Mouse (Mus musculus) heart, embryonic 11.5 days (tissue): Measurements from ENCODE around the gene Echdc3. TPM values are rescaled to one million over a fixed set of nuclear protein-coding genes. Genes with fewer than 3 reads are reported as not detected.

Source experiments
- ATAC-seq: fragments of 200-750 bp; cut with Nextera tagmentation; replicated peaks from 2 replicates; pipeline ENCODE4 v1.8.0; 2017; ENCODE audit warnings: moderate library complexity; ENCODE audit not compliant: insufficient number of reproducible peaks, low FRiP score, low TSS enrichment
- H3K27ac ChIP-seq: fragments of 300-500 bp; sonication (generic); 2 replicates; pipeline ENCODE4 v1.5.1; 2014; ENCODE audit warnings: mild to moderate bottlenecking, low read depth, low read length
- H3K27me3 ChIP-seq: fragments of 300-500 bp; sonication (generic); 2 replicates; pipeline ENCODE4 v1.6.1; 2014; ENCODE audit warnings: mild to moderate bottlenecking, low read length, mixed read lengths; ENCODE audit not compliant: control insufficient read depth, insufficient read depth
- H3K36me3 ChIP-seq: fragments of 300-500 bp; sonication (generic); 2 replicates; pipeline ENCODE4 v1.6.1; 2014; ENCODE audit warnings: mild to moderate bottlenecking, low read length, moderate library complexity, mixed read lengths; ENCODE audit not compliant: control insufficient read depth, insufficient read depth
- H3K4me1 ChIP-seq: fragments of 300-500 bp; sonication (generic); 2 replicates; pipeline ENCODE4 v1.6.1; 2014; ENCODE audit warnings: low read length; ENCODE audit not compliant: control insufficient read depth, insufficient read depth
- H3K4me2 ChIP-seq: fragments of 300-500 bp; sonication (generic); 2 replicates; pipeline ENCODE4 v1.6.1; 2014; ENCODE audit warnings: mild to moderate bottlenecking, moderate library complexity
- H3K4me3 ChIP-seq: fragments of 300-500 bp; sonication (generic); 2 replicates; pipeline ENCODE4 v1.5.1; 2014; ENCODE audit warnings: low read depth, low read length
- H3K9ac ChIP-seq: fragments of 300-500 bp; sonication (generic); 2 replicates; pipeline ENCODE4 v1.6.1; 2014; ENCODE audit warnings: mild to moderate bottlenecking, low read depth, low read length, moderate library complexity
- H3K9me3 ChIP-seq: fragments of 300-500 bp; sonication (generic); replicated peaks from 2 replicates; pipeline ENCODE4 v1.6.1; 2016; ENCODE audit warnings: low read length; ENCODE audit not compliant: control insufficient read depth
- WGBS: fragments of 180-500 bp; shearing (Covaris S2); extraction: QIAGEN DNeasy Blood & Tissue Kit; methylation state at CpG from one replicate; pipeline ENCODE4 v1.1.7; 2014; ENCODE audit not compliant: insufficient replicate concordance; 5-methylcytosine and 5-hydroxymethylcytosine counted together
- polyA plus RNA-seq: library from polyadenylated mRNA; unstranded; fragments of >200 nt; fragmentation: Nextera tagmentation; extraction: Ambion mirVana; gene quantifications from 2 replicates; pipeline ENCODE4 v1.2.1, GENCODE M21; 2014

Gene Echdc3
- polyA plus RNA-seq, 1 experiment from 2014 or later = 8.8 TPM

- no peaks in the 10 kb centered on the region for H3K9me3 ChIP-seq
- H3K4me3 ChIP-seq = no peak overlapping the region
- H3K9ac ChIP-seq = no peak overlapping the region
- no peak overlapping the region for H3K27ac ChIP-seq
- no peaks in the 10 kb centered on the region for H3K27me3 ChIP-seq
- no peaks in the 10 kb centered on the region for H3K36me3 ChIP-seq
- no peak for ATAC-seq
- no peaks in the 10 kb centered on the region for H3K4me1 ChIP-seq
- no peak overlapping the region for H3K4me2 ChIP-seq
- 74% methylated on average over 4 of the region's 4 CpGs for WGBS
These were observed 55.6 kb downstream of the Echdc3 start for GRCm38 (mm10) chr2:6157208-6157607.

- no peaks in the 10 kb centered on the region for H3K9me3 ChIP-seq
- no peak overlapping the region for H3K9ac ChIP-seq
- H3K27ac ChIP-seq = no peak overlapping the region
- H3K27me3 ChIP-seq = no peaks in the 10 kb centered on the region
- H3K36me3 ChIP-seq = no peaks in the 10 kb centered on the region
- no peaks in the 10 kb centered on the region for H3K4me1 ChIP-seq
- ATAC-seq = no peak
- WGBS = 87% methylated on average over 5 of the region's 5 CpGs
- H3K4me3 ChIP-seq = no peak overlapping the region
- no peak overlapping the region for H3K4me2 ChIP-seq
These were observed 63.0 kb downstream of the Echdc3 start for GRCm38 (mm10) chr2:6149801-6150200.

GRCm38 (mm10) chr2:6146901-6147300 lies 65.9 kb downstream of the Echdc3 start:
- no peak for ATAC-seq

GRCm38 (mm10) chr2:6146257-6146656 lies 66.6 kb downstream of the Echdc3 start:
- Histone ChIP-seq H3K27me3 (no peaks in the 10 kb centered on the region), H3K9me3 (no peaks in the 10 kb centered on the region), H3K4me3 (no peak overlapping the region), H3K36me3 (no peaks in the 10 kb centered on the region), H3K4me2 (no peak overlapping the region), H3K9ac (no peak overlapping the region), H3K27ac (no peak overlapping the region), H3K4me1 (no peaks in the 10 kb centered on the region)
- no peak for ATAC-seq
- 78% methylated on average over 4 of the region's 4 CpGs for WGBS

More at GRCm38 (mm10) chr2:6146901-6147300, 65.9 kb downstream of the Echdc3 start:
- Histone ChIP-seq H3K9ac (no peak overlapping the region), H3K9me3 (no peaks in the 10 kb centered on the region), H3K27ac (no peak overlapping the region), H3K4me2 (no peak overlapping the region), H3K4me1 (no peaks in the 10 kb centered on the region), H3K27me3 (no peaks in the 10 kb centered on the region), H3K4me3 (no peak overlapping the region), H3K36me3 (no peaks in the 10 kb centered on the region)
- 73% methylated on average over 7 of the region's 7 CpGs for WGBS

GRCm38 (mm10) chr2:6145611-6146010 lies 67.2 kb downstream of the Echdc3 start:
- Histone ChIP-seq H3K9ac (no peak overlapping the region), H3K4me2 (no peak overlapping the region), H3K4me1 (no peaks in the 10 kb centered on the region), H3K27me3 (no peaks in the 10 kb centered on the region), H3K9me3 (no peaks in the 10 kb centered on the region), H3K4me3 (no peak overlapping the region), H3K27ac (no peak overlapping the region), H3K36me3 (no peaks in the 10 kb centered on the region)
- WGBS = 68% methylated on average over 10 of the region's 10 CpGs
- no peak for ATAC-seq

GRCm38 (mm10) chr2:6142915-6143654 lies 69.7 kb downstream of the Echdc3 start:
- Histone ChIP-seq H3K9me3 (no peaks in the 10 kb centered on the region), H3K4me2 (no peak overlapping the region), H3K27me3 (no peaks in the 10 kb centered on the region), H3K36me3 (no peaks in the 10 kb centered on the region), H3K9ac (no peak overlapping the region), H3K27ac (no peak overlapping the region), H3K4me1 (no peaks in the 10 kb centered on the region), H3K4me3 (no peak overlapping the region)
- WGBS = 75% methylated on average over 16 of the region's 16 CpGs
- no peak for ATAC-seq

GRCm38 (mm10) chr2:6140572-6141161 lies 72.2 kb downstream of the Echdc3 start:
- Histone ChIP-seq H3K9me3 (no peaks in the 10 kb centered on the region), H3K4me2 (no peak overlapping the region), H3K4me3 (no peak overlapping the region), H3K27ac (no peak overlapping the region), H3K27me3 (no peaks in the 10 kb centered on the region), H3K36me3 (no peaks in the 10 kb centered on the region), H3K4me1 (no peaks in the 10 kb centered on the region), H3K9ac (no peak overlapping the region)
- ATAC-seq = no peak
- 76% methylated on average over 9 of the region's 9 CpGs for WGBS
